Mouse (Mus musculus) gonadal fat pad, adult 2 months (tissue): ENCODE measurements around the gene Irx4. TPM values are rescaled to one million over a fixed set of nuclear protein-coding genes. Genes with fewer than 3 reads are reported as not detected.
A peak's percentile ranks its signal among the peaks of the same experiment; 100 is the strongest.

Experiments
- DNase-seq: peaks from one replicate; pipeline ENCODE4 v3.0.0-alpha.2; 2012; ENCODE audit warnings: low read depth
- polyA plus RNA-seq: library from polyadenylated mRNA; depleted of rRNA; stranded (reverse); fragments of >200 nt; gene quantifications from 2 replicates; pipeline ENCODE4 v1.2.3, GENCODE M21; 2012

Gene Irx4
- polyA plus RNA-seq, 1 experiment = not detected

GRCm38 (mm10) chr13:73270451-73271081 is 10.3 kb downstream of the Irx4 start:
- DNase-seq = no peak

- no peak for DNase-seq
Observed at GRCm38 (mm10) chr13:73271336-73272242, 11.3 kb downstream of the Irx4 start.

- DNase-seq = no peak
Observed at GRCm38 (mm10) chr13:73272794-73273282, 12.6 kb downstream of the Irx4 start.

- no peak for DNase-seq
Observed at GRCm38 (mm10) chr13:73273536-73273935, 13.3 kb downstream of the Irx4 start.

- DNase-seq = no peak
Observed at GRCm38 (mm10) chr13:73277361-73277760, 17.1 kb downstream of the Irx4 start.

DNA sequence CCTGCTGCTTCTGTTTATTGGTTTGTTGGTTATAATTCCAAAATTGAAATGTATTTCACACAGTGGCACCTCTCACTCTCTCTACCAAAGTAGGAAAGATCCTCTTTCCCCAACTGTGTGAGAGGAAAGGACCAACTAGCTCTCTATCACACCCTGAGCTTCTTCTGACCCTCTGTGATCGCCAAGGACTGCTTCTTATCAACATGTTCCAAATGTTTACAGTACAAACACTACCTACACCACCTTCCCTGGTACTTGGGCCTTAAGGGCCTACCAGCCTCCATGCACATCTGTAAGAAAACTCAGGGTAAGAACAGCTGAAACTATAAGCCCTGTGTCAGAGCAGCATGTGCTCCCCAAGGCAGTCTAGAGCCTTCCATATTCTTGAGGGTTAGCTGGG is 17.5 kb downstream of the Irx4 start:
- DNase-seq = no peak

- no peak for DNase-seq
Observed at GRCm38 (mm10) chr13:73279196-73279595, 18.9 kb downstream of the Irx4 start.

- no peak for DNase-seq
Observed at GRCm38 (mm10) chr13:73282407-73282806, 22.1 kb downstream of the Irx4 start.

DNA sequence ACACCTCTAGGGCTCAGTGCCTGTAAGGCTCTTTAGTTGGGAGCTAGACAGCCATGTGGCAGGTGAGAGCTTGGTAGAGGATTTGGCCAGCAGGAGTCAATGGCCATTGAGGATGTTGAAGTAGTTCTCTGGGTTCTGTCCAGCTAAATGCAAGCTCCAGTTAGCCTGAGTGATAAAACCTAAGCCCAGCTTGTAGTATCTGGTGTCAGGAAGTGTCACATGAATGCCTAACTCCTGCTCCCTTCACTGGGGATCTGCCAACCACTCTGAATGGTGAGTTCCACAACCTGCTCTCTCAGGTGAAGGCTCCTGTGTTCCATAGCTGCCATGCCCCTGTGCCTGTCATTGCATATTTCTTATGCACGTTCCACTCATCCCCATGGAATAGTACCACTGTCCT is 23.3 kb downstream of the Irx4 start:
- DNase-seq = no peak

- DNase-seq = peak; percentile 17
Observed at GRCm38 (mm10) chr13:73290206-73290605, 29.9 kb downstream of the Irx4 start.

DNA sequence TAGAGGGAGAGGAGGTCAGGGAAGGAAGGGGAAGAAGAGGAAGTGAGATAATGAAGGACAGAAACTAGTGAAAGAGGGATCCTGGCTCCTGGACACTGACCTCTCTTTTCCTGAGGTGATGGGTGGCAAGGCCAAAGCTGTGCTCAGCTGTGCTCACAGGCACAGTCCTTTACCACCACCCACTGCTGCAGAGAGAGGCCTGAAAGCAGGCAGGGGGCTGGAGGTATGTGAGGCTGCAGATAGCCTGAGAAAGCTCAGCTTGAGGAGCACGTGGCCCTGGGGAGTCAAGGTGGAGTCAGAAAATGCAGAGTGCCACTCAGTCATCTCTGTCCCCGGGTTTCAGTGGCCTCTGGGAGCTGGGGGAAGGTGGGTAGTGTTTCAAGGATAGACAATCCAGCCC is 30.8 kb downstream of the Irx4 start:
- DNase-seq = no peak

DNA sequence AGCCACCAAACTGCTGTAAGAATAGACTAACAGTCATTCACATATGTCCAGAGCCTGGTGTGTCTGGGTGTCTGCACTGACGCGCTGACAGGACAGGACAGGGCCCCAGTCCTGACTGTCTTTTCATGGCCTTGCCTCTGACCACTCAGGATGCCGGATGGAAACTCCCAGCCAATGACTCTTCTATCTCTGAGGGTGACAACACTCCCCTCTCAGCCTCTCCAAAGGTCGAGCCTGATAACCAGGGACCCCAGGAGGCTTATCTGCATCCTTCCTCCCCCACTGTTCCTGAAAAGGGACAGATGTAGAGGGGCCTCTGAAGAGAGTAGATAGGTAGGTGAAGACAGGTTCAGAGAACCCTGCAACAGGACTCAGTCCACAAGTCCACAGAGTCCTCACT is 38.4 kb downstream of the Irx4 start:
- no peak for DNase-seq

GRCm38 (mm10) chr13:73299322-73299721 is 39.0 kb downstream of the Irx4 start:
- DNase-seq = no peak

GRCm38 (mm10) chr13:73304729-73305128 is 44.5 kb downstream of the Irx4 start:
- no peak for DNase-seq

GRCm38 (mm10) chr13:73305398-73306084 is 45.3 kb downstream of the Irx4 start:
- DNase-seq = no peak

DNA sequence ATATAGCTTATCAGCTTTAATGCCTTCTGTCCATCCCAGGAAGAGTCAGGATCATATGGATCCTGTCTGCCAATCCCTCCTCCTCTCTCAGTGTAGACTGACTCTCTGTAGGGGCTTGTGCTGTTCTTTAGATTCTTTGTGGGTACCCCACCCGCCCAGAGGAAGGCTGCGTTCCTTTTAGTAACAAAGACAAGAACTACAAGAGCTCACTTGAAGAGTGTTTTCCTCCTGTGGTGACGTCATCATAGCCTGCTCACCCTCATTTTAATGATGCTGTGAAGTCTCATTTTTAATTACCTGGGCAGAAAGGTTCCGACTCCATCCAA is 45.8 kb downstream of the Irx4 start:
- DNase-seq = no peak

DNA sequence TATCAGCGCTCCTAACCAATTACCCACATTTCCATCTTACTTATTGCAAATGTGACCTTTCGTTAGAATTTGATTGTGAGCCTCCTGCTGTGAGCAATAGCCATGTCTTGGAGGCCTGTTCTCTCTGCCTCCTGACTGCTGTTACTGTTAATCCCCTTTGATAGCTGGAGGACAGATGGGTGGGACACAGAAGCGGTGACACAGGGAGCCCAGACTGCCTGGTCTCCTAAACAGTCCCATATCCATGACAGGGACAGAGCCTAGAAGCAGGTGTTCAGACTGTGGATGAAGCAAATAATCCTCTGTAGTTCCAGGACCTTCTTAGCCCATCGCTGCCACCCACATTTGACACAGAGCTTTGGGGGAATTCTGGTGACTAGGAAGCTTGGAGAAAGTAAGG is 46.2 kb downstream of the Irx4 start:
- no peak for DNase-seq

GRCm38 (mm10) chr13:73310183-73310929 is 50.1 kb downstream of the Irx4 start:
- DNase-seq = no peak
